Mouse (Mus musculus) layer of hippocampus, postnatal 10 days (tissue): ENCODE data around the gene Zfp513. TPM values are rescaled to one million over a fixed set of nuclear protein-coding genes. Genes with fewer than 3 reads are reported as not detected.

Source experiments
- DNase-seq, 2 experiments: peaks; one replicate each; pipeline ENCODE4 v3.0.0; 2021; ENCODE audit warnings: low spot score in 2 of 2
- total RNA-seq, 2 experiments: library from RNA; stranded (reverse); gene quantifications; 2 replicates each; pipeline ENCODE4 v1.2.3; 2021

Gene Zfp513
- total RNA-seq, 2 experiments from 2014 or later = 28.9 to 33.1 TPM

GRCm38 (mm10) chr5:31179766-31180630 lies 22.1 kb downstream of the Zfp513 start, which contains the start of the genes Gm29609 and Gtf3c2:
Gene Gm29609, minus strand, starts transcription at chr5:31179911.
Gene Gtf3c2, minus strand, starts transcription at chr5:31180144.
- peak; percentile 97 for DNase-seq

- DNase-seq = no peak
Measured at GRCm38 (mm10) chr5:31179301-31179765, 22.8 kb downstream of the Zfp513 start.

GRCm38 (mm10) chr5:31168630-31169029 lies 33.5 kb downstream of the Zfp513 start:
- no peak for DNase-seq

GRCm38 (mm10) chr5:31164878-31165277 lies 37.2 kb downstream of the Zfp513 start:
- no peak for DNase-seq

- DNase-seq = no peak
Measured at GRCm38 (mm10) chr5:31162462-31162861, 39.6 kb downstream of the Zfp513 start.

- DNase-seq = peak; percentile 72 to 80
Measured at GRCm38 (mm10) chr5:31154152-31154553, 48.0 kb downstream of the Zfp513 start, which contains the start of gene Mpv17. Gene Mpv17, minus strand, starts transcription at chr5:31154251.

- peak in 1 of 2 experiments; percentile 21 for DNase-seq
Measured at GRCm38 (mm10) chr5:31153516-31154151, 48.5 kb downstream of the Zfp513 start.

GRCm38 (mm10) chr5:31151746-31152145 lies 50.4 kb downstream of the Zfp513 start:
- no peak for DNase-seq

GRCm38 (mm10) chr5:31149781-31150180 lies 52.3 kb downstream of the Zfp513 start:
- no peak for DNase-seq

Other genes starting within 250 kb of the Zfp513 start
- 100 to 1,000 TPM; 116 to 125 TPM for gene Preb, start 241.9 kb downstream of the Zfp513 start, total RNA-seq
- not detected for gene Tcf23, start 233.6 kb downstream of the Zfp513 start, total RNA-seq
- gene Atraid, start 154.0 kb downstream of the Zfp513 start, total RNA-seq = 10 to 100 TPM; 80.1 to 86.1 TPM
- gene Slc5a6, start 153.4 kb downstream of the Zfp513 start, total RNA-seq = 10 to 100 TPM; 14.2 to 16.6 TPM
- 10 to 100 TPM; 21.2 to 23.2 TPM for gene Cad, start 147.5 kb downstream of the Zfp513 start, total RNA-seq
- not detected for gene Dnajc5g, start 96.0 kb downstream of the Zfp513 start, total RNA-seq
- 10 to 100 TPM; 41.0 to 47.6 TPM for gene Slc30a3, start 94.1 kb downstream of the Zfp513 start, total RNA-seq
- gene Trim54, start 85.6 kb downstream of the Zfp513 start, total RNA-seq = not detected
- not detected for gene Ucn, start 63.5 kb downstream of the Zfp513 start, total RNA-seq
- 10 to 100 TPM; 36.3 to 41.4 TPM for gene Mpv17, start 48.1 kb downstream of the Zfp513 start, total RNA-seq
- gene Gm29609, start 22.4 kb downstream of the Zfp513 start, total RNA-seq = 1 to 10 TPM; 2.2 to 2.6 TPM
- gene Gtf3c2, start 22.2 kb downstream of the Zfp513 start, total RNA-seq = 10 to 100 TPM; 57.4 to 66.3 TPM
- 10 to 100 TPM; 77.1 to 83.3 TPM for gene Snx17, start 9.1 kb downstream of the Zfp513 start, total RNA-seq
- 10 to 100 TPM; 53.0 to 62.7 TPM for gene Eif2b4, start 8.9 kb downstream of the Zfp513 start, total RNA-seq
- 100 to 1,000 TPM; 102 to 107 TPM for gene Ppm1g, start 18.4 kb upstream of the Zfp513 start, total RNA-seq
- gene Nrbp1, start 38.6 kb upstream of the Zfp513 start, total RNA-seq = 10 to 100 TPM; 76.3 to 76.6 TPM
- gene Gm9970, start 38.9 kb upstream of the Zfp513 start, total RNA-seq = not detected
- 1 to 10 TPM; 2.3 to 2.9 TPM for gene Krtcap3, start 49.4 kb upstream of the Zfp513 start, total RNA-seq
- gene Ift172, start 88.8 kb upstream of the Zfp513 start, total RNA-seq = 10 to 100 TPM; 68.7 to 70.3 TPM
- 100 to 1,000 TPM; 164 to 185 TPM for gene Fndc4, start 93.8 kb upstream of the Zfp513 start, total RNA-seq
- under 1 TPM; 0.09 to 0.25 TPM for gene Gckr, start 95.1 kb upstream of the Zfp513 start, total RNA-seq